Mouse (Mus musculus): ENCODE measurements at regions not wholly inside any gene's neighbourhood (a gene's known extent, or its start where the extent isn't known, plus 50 kb on each side); places are given as distances from the start of the nearest gene placed in this dataset.

DNA sequence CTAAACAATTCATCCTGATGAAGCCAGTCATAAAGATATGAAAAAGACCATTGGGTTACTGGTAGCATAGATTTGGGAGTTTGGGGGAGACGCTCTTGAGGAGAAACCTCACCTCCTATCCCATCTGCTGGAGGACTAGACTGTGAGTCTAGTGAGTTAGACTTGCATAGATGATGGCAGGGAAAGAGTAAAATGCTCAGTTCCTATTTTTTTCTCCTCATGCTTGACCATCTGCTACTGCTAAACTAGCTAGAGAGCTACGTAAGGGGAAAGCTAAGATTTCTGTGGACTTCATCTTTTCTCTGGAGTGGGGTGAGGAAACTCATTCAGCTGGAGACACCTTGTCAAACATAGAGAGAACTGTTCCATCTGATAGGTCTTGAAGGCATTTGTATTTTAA, 118.4 kb upstream of the Gnao1 start:
- no peaks in the 10 kb centered on the region for H3K27me3 ChIP-seq (ENCODE audit: control insufficient read depth, insufficient read depth, insufficient read length)
- no peaks in the 10 kb centered on the region for H3K79me2 ChIP-seq (ENCODE audit: control insufficient read depth, insufficient read depth)
- H3K4me3 ChIP-seq (ENCODE audit: insufficient read depth, poor library complexity, severe bottlenecking) = no peak overlapping the region
- no peaks in the 10 kb centered on the region for H3K79me3 ChIP-seq (ENCODE audit: low read depth)
- no peak for TF ChIP-seq CTCF (IDR thresholded peaks at IDR 0.05; ENCODE audit: control insufficient read depth, insufficient read depth, insufficient read length)
- TF ChIP-seq FOSL1 (IDR thresholded peaks at IDR 0.05; ENCODE audit: insufficient read depth, low read length, poor library complexity, severe bottlenecking) = no peak
- TF ChIP-seq MYOG (IDR thresholded peaks at IDR 0.05; ENCODE audit: control insufficient read depth, extremely low read depth, insufficient read length) = no peak
- TF ChIP-seq MYOD1 (IDR thresholded peaks at IDR 0.05; ENCODE audit: control insufficient read depth, insufficient read length, low read depth) = no peak
- TF ChIP-seq USF1 (IDR thresholded peaks at IDR 0.05; ENCODE audit: low read depth) = no peak
- no peak for TF ChIP-seq CEBPB (IDR thresholded peaks at IDR 0.05; ENCODE audit: low read depth)
- TF ChIP-seq MAX (IDR thresholded peaks at IDR 0.05) = no peak
- H3ac ChIP-seq (ENCODE audit: control insufficient read depth, insufficient read length, low read depth) = no peak overlapping the region
- H3K36me3 ChIP-seq (ENCODE audit: control insufficient read depth, insufficient read depth) = no peaks in the 10 kb centered on the region

DNA sequence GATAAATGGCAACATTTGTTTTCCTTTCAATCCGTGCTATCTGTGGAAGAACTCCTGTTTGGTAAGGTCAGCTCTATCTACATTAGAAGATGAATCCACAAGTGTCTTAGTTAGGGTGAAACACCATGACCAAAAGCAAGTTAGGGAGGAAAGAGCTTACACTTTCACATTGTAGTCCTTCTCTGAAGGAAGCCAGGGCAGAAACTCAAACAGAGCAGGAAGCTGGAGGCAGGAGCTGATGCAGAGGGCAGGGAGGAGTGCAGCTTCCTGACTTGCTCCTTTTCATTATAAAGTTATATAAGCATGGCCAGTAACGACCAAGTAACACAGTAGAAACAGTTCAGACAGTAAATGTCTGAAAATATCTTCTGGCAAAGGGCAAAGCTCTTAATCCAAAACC, 117.9 kb upstream of the Gnao1 start:
- Histone ChIP-seq H3K79me3 (ENCODE audit: low read depth) (no peaks in the 10 kb centered on the region), H3K36me3 (ENCODE audit: control insufficient read depth, insufficient read depth) (no peaks in the 10 kb centered on the region), H3K4me3 (ENCODE audit: insufficient read depth, poor library complexity, severe bottlenecking) (no peak overlapping the region), H3ac (ENCODE audit: control insufficient read depth, insufficient read length, low read depth) (no peak overlapping the region), H3K27me3 (ENCODE audit: control insufficient read depth, insufficient read depth, insufficient read length) (no peaks in the 10 kb centered on the region), H3K79me2 (ENCODE audit: control insufficient read depth, insufficient read depth) (no peaks in the 10 kb centered on the region)
- TF ChIP-seq CTCF (IDR thresholded peaks at IDR 0.05; ENCODE audit: control insufficient read depth, insufficient read depth, insufficient read length) (no peak), FOSL1 (IDR thresholded peaks at IDR 0.05; ENCODE audit: insufficient read depth, low read length, poor library complexity, severe bottlenecking) (no peak), USF1 (IDR thresholded peaks at IDR 0.05; ENCODE audit: low read depth) (no peak), CEBPB (IDR thresholded peaks at IDR 0.05; ENCODE audit: low read depth) (no peak), MYOD1 (IDR thresholded peaks at IDR 0.05; ENCODE audit: control insufficient read depth, insufficient read length, low read depth) (no peak), MAX (IDR thresholded peaks at IDR 0.05) (no peak), MYOG (IDR thresholded peaks at IDR 0.05; ENCODE audit: control insufficient read depth, extremely low read depth, insufficient read length) (no peak)

- H3K4me3 ChIP-seq (ENCODE audit: insufficient read depth, poor library complexity, severe bottlenecking) = no peak overlapping the region
- TF ChIP-seq CTCF (IDR thresholded peaks at IDR 0.05; ENCODE audit: control insufficient read depth, insufficient read depth, insufficient read length) (no peak), CEBPB (IDR thresholded peaks at IDR 0.05; ENCODE audit: low read depth) (no peak), MYOD1 (IDR thresholded peaks at IDR 0.05; ENCODE audit: control insufficient read depth, insufficient read length, low read depth) (no peak), MAX (IDR thresholded peaks at IDR 0.05) (no peak), USF1 (IDR thresholded peaks at IDR 0.05; ENCODE audit: low read depth) (no peak), MYOG (IDR thresholded peaks at IDR 0.05; ENCODE audit: control insufficient read depth, extremely low read depth, insufficient read length) (no peak), FOSL1 (IDR thresholded peaks at IDR 0.05; ENCODE audit: insufficient read depth, low read length, poor library complexity, severe bottlenecking) (no peak)
Measured at GRCm38 (mm10) chr8:93697206-93697605, 112.6 kb upstream of the Gnao1 start.

GRCm38 (mm10) chr8:93698508-93698907, 111.3 kb upstream of the Gnao1 start:
- Histone ChIP-seq H3K27me3 (ENCODE audit: control insufficient read depth, insufficient read depth, insufficient read length) (peaks cover 6% of the 10 kb centered on the region), H3K36me3 (ENCODE audit: control insufficient read depth, insufficient read depth) (no peaks in the 10 kb centered on the region), H3ac (ENCODE audit: control insufficient read depth, insufficient read length, low read depth) (no peak overlapping the region), H3K4me3 (ENCODE audit: insufficient read depth, poor library complexity, severe bottlenecking) (no peak overlapping the region), H3K79me2 (ENCODE audit: control insufficient read depth, insufficient read depth) (no peaks in the 10 kb centered on the region), H3K79me3 (ENCODE audit: low read depth) (no peaks in the 10 kb centered on the region)
- TF ChIP-seq MYOD1 (IDR thresholded peaks at IDR 0.05; ENCODE audit: control insufficient read depth, insufficient read length, low read depth) = no peak

More at GRCm38 (mm10) chr8:93697206-93697605, 112.6 kb upstream of the Gnao1 start:
- no peak overlapping the region for H3ac ChIP-seq (ENCODE audit: control insufficient read depth, insufficient read length, low read depth)
- H3K79me3 ChIP-seq (ENCODE audit: low read depth) = no peaks in the 10 kb centered on the region
- H3K79me2 ChIP-seq (ENCODE audit: control insufficient read depth, insufficient read depth) = no peaks in the 10 kb centered on the region
- peaks cover 6% of the 10 kb centered on the region for H3K27me3 ChIP-seq (ENCODE audit: control insufficient read depth, insufficient read depth, insufficient read length)
- H3K36me3 ChIP-seq (ENCODE audit: control insufficient read depth, insufficient read depth) = no peaks in the 10 kb centered on the region

DNA sequence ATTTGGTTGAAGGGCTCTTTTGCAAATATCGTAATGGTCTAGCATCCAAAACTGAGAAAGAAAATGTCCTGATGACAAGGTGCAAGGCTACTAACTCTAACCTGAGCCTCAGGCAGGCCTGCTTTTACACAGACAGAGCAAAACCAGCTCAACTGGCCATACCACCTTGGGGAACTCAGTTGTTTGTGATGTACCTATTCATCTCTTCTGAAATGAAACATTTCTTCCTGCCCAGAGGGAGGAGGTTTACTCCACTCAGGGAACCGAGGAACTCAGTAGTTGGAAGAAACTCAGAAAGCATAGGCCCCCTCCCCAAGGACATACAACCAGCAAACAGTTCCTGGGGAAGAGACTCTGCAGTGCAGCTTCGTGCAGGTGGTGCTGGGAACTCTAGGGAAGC, 108.4 kb upstream of the Gnao1 start:
- Histone ChIP-seq H3K27me3 (ENCODE audit: control insufficient read depth, insufficient read depth, insufficient read length) (peaks cover 10% of the 10 kb centered on the region), H3K79me2 (ENCODE audit: control insufficient read depth, insufficient read depth) (no peaks in the 10 kb centered on the region), H3K79me3 (ENCODE audit: low read depth) (no peaks in the 10 kb centered on the region), H3K36me3 (ENCODE audit: control insufficient read depth, insufficient read depth) (no peaks in the 10 kb centered on the region), H3ac (ENCODE audit: control insufficient read depth, insufficient read length, low read depth) (no peak overlapping the region), H3K4me3 (ENCODE audit: insufficient read depth, poor library complexity, severe bottlenecking) (no peak overlapping the region)
- TF ChIP-seq CEBPB (IDR thresholded peaks at IDR 0.05; ENCODE audit: low read depth) (no peak), CTCF (IDR thresholded peaks at IDR 0.05; ENCODE audit: control insufficient read depth, insufficient read depth, insufficient read length) (no peak)

DNA sequence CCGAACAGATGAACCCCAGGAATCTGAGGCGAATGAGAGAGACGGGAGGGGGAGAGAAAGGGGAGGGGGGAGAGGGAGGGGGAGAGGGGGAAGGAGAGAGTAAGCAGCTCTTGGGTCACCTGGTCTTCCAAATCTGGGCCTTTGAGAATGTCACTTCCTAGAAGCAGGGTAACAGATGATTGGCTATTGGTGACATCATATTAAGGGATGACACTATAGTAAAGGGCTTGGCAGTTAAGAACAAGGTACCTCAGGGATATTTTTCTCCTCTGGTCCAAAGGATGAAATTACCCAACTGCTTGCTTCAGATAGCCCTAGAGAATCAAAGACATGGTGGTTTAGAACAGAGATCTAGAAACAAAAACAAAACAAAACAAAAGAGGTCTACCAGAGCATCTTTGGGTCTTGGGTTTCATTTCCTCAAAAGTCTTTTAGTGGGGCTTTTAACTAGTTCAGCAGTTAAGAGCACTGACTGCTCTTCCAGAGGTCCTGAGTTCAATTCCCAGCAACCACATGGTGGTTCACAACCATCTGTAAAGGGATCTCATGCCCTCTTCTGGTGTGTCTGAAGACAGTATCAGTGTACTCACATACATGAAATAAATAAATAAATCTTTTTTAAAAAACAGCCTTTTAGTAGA, 97.6 kb upstream of the Gnao1 start:
- TF ChIP-seq CTCF (IDR thresholded peaks at IDR 0.05; ENCODE audit: control insufficient read depth, insufficient read depth, insufficient read length) (no peak), MYOD1 (IDR thresholded peaks at IDR 0.05; ENCODE audit: control insufficient read depth, insufficient read length, low read depth) (no peak), MYOG (IDR thresholded peaks at IDR 0.05; ENCODE audit: control insufficient read depth, extremely low read depth, insufficient read length) (no peak), CEBPB (IDR thresholded peaks at IDR 0.05; ENCODE audit: low read depth) (no peak), FOSL1 (IDR thresholded peaks at IDR 0.05; ENCODE audit: insufficient read depth, low read length, poor library complexity, severe bottlenecking) (no peak), MAX (IDR thresholded peaks at IDR 0.05) (no peak), USF1 (IDR thresholded peaks at IDR 0.05; ENCODE audit: low read depth) (no peak)
- Histone ChIP-seq H3K36me3 (ENCODE audit: control insufficient read depth, insufficient read depth) (no peaks in the 10 kb centered on the region), H3ac (ENCODE audit: control insufficient read depth, insufficient read length, low read depth) (no peak overlapping the region), H3K4me3 (ENCODE audit: insufficient read depth, poor library complexity, severe bottlenecking) (no peak overlapping the region), H3K27me3 (ENCODE audit: control insufficient read depth, insufficient read depth, insufficient read length) (peaks cover 4% of the 10 kb centered on the region), H3K79me3 (ENCODE audit: low read depth) (no peaks in the 10 kb centered on the region), H3K79me2 (ENCODE audit: control insufficient read depth, insufficient read depth) (no peaks in the 10 kb centered on the region)
